Mouse (Mus musculus) bone marrow macrophage, adult 2 months (primary cell): ENCODE results near the gene Rgma. TPM values are rescaled to one million over a fixed set of nuclear protein-coding genes. Genes with fewer than 3 reads are reported as not detected.

Source experiments
- H3K27ac ChIP-seq: 2 replicates; pipeline ENCODE4 v1.5.1; 2012; ENCODE audit warnings: low read depth, low read length; ENCODE audit not compliant: insufficient read depth
- H3K4me1 ChIP-seq: 2 replicates; pipeline ENCODE4 v1.6.1; 2012; ENCODE audit warnings: low read length; ENCODE audit not compliant: control insufficient read depth, insufficient read depth
- H3K4me3 ChIP-seq: 2 replicates; pipeline ENCODE4 v1.5.1; 2012; ENCODE audit warnings: mild to moderate bottlenecking, low read length, moderate library complexity; ENCODE audit not compliant: insufficient read depth
- CTCF ChIP-seq: IDR thresholded peaks from 2 replicates; pipeline ENCODE4 v1.5.1; 2012; ENCODE audit warnings: low read depth, mild to moderate bottlenecking, low read length, moderate library complexity
- POLR2A ChIP-seq: IDR thresholded peaks from 2 replicates; pipeline ENCODE4 v1.6.1; 2012; ENCODE audit warnings: mild to moderate bottlenecking, low read depth, low read length, borderline replicate concordance
- polyA plus RNA-seq: library from polyadenylated mRNA; stranded (reverse); fragments of >200 nt; gene quantifications from 2 replicates; pipeline ENCODE4 v1.2.4, GENCODE M21; 2012; ENCODE audit not compliant: missing spikeins, insufficient read depth, insufficient read length

Gene Rgma
- polyA plus RNA-seq, 1 experiment: not detected

DNA sequence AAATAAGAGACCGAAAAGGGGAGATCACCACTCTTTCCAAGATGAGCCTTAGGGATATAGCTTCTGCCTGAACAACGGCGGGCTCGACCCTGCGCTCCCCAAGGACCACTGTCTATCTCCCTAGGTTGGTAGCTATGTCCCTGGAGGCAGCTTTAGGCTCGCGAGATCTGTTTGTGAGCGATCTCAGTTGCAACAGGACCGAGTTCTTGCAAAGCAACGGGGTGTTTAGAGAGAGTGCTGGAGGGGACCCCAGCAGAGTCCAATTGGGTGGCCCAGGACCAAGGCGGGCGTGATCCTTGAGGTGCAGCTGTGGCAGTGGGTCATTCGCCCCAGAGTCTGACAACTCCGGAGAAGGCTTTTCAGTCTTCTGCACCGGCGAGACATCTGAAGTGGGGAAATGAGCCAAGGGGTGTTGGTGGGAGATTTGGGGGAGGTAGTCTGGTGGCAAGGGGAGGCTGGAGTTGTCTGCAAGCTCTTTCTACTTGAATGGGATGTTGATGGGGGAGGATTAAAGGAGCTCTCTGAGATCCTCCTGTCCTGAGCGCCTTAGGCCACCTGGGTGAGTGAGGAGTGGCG lies 15.2 kb downstream of the Rgma start:
- Histone ChIP-seq H3K4me1 (no peaks in the 10 kb centered on the region), H3K4me3 (no peak overlapping the region), H3K27ac (no peak overlapping the region)
- TF ChIP-seq CTCF (no peak), POLR2A (no peak)

DNA sequence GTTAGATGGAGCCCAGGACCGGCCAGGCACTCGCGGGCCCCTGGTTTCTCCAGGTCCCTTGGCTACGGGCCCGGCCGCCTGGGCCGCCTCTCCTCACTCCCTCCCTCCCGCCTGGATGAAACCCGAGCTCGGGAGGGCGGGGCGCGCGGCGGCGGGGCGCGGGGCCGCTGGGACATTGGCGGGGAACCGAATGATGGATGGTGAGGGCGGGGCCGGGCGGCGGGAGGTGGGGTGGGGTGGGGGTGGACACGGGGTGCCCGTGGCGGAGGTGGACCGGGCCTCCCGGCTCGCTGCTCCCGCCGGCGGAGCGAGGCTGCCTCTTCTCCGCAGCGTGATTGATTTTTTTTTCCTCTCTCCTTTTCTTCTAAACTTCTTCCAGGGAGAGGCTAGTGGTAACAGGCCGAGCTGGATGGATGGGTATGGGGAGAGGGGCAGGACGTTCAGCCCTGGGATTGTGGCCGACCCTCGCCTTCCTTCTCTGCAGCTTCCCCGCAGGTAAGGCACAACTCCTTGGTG lies 15.8 kb downstream of the Rgma start:
- TF ChIP-seq POLR2A: no peak
- no peak for TF ChIP-seq CTCF
- H3K4me3 ChIP-seq: no peak overlapping the region
- no peak overlapping the region for H3K27ac ChIP-seq

DNA sequence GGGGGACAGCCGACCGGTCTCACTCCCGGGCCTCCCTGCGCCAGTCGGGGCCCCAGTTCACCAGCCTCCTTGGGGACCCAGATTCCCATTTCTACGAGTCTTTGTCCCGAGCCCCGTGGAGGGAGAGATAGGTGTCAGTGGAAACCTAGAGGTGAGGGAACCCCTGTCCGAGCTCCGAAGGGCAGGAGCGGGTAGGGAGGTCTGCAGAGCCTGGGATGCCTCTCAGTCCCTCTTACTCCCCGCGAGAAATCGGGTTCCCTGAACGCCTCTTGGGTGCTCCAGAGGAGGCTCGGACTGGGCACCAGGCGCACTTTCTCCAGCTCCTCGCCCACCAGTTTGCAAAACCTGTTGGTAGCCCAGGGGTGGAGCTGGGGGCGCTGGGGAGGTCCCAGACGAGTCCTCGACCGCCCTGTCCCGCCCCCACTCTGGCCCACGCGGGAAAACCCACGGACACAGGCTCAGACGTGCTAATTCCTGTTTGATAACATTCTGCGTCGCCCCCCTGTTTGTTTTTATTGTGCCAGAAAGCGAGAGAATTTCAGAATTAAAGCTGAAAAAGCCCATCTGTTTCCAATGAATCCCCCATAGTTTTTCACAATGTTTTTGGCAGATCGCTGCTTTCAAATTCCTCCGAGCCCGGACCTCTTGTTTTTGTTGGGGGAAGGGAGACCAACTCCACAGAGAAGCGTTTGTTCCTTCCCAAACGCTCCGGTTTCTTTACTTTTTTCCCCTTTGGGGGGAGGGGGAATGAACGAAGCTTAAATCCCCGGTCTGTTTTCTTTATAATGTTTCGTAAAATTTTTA lies 16.4 kb downstream of the Rgma start:
- Histone ChIP-seq H3K4me3 (peak overlapping the region; percentile 6; the same call in 1 of the 2 replicates), H3K4me1 (no peaks in the 10 kb centered on the region), H3K27ac (no peak overlapping the region)
- no peak for TF ChIP-seq POLR2A
- TF ChIP-seq CTCF: no peak

More for the DNA sequence above, 15.8 kb downstream of the Rgma start:
- H3K4me1 ChIP-seq: no peaks in the 10 kb centered on the region

DNA sequence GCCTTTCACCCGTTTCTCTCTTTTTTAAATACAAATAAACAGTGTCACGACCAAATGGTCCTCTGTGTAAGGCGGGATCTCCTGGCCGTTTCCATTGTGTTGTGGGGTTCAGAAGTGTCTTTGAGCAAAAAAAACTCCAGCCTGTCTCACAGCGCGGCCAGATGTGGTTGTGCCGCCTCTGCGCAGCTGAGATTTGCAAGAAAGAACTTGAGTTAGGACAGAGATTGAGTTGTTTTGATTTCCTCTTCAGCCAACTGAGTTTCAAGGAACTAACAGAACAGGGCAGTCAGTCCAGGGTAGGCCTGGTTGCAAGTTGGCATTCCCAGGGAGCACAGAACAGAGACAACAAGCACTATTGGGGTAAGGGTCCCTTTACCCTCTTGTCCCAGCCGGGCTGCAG lies 17.1 kb downstream of the Rgma start:
- Histone ChIP-seq H3K27ac (no peak overlapping the region), H3K4me3 (no peak overlapping the region)
- TF ChIP-seq CTCF (no peak), POLR2A (no peak)

DNA sequence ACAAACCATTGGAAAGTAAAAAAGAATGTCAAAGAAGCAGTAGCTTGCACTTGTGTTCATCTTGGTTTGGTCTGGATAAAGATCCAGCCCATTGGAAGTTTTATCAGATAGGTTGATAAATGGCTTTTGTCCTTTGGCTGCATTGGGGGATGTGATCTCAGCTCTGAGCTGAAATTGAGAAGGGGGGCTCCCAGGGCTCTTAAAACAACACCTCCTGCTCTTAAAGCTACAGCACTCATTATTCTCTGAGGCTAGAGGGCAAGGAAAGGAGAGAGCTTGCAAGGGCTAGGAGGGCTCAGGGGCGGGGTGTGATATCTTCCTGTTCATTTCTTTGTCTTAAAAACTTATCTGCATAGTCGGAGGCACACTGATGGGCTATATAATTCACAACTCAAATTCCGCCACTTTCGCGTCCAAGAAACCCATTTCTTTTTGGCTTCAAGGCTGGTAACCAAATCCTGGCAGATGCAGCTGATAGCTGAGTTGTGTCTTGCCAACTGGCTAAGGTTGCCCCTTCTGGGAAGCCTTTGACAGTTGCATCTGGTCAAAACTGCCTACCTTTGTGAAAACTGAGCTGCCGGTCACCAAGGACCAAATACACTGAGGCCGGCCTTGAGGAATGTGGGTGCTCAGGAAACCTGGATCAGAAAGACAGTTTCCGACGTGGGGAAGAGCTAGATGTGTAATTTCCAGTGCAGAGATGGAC lies 18.2 kb downstream of the Rgma start:
- Histone ChIP-seq H3K4me1 (no peaks in the 10 kb centered on the region), H3K27ac (no peak overlapping the region), H3K4me3 (no peak overlapping the region)
- TF ChIP-seq POLR2A: no peak
- TF ChIP-seq CTCF: no peak

More for the DNA sequence above, 17.1 kb downstream of the Rgma start:
- H3K4me1 ChIP-seq: no peaks in the 10 kb centered on the region

DNA sequence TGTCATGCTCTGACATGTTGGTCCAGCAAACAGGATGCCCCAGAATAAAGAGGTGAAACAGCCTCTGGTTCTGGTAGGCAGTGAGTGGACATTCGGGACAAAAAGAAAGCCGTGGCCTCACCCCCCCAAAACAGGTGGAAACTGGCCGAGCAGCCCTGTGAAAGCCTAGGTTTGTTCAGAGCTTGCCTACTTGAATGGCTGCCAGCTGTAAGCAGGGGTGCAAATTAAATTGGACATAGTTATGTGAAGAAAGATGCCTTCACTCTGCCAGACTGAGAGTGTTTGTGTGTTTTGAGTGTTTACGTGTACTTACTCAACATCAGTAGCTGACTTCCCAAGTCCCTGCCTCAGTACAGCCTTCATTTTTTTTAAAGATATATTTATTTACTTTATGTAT lies 18.7 kb downstream of the Rgma start:
- no peak overlapping the region for H3K27ac ChIP-seq
- TF ChIP-seq POLR2A: no peak
- H3K4me1 ChIP-seq: no peaks in the 10 kb centered on the region
- H3K4me3 ChIP-seq: no peak overlapping the region

DNA sequence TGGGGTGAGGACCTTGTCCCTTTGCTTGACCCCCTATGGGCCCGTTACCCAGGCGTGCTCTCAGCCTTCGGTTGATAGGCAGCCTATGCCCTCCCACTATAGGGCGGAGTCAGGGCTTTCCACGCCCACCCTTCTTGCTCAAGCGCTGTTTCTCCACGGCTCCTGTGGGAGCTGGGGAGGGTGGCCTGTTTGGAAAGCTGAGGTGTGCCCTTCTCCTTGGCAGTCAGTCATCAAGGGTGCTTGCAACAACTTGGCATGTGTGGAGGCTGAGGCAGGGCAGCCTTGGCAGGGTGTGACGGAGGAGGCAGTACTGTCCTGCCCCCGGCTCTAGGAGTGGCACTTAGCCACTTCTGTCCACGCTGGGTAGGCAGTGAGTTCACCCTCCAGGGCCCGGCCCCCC lies 23.0 kb downstream of the Rgma start:
- TF ChIP-seq CTCF (no peak), POLR2A (no peak)
- Histone ChIP-seq H3K4me1 (no peaks in the 10 kb centered on the region), H3K4me3 (no peak overlapping the region), H3K27ac (no peak overlapping the region)

DNA sequence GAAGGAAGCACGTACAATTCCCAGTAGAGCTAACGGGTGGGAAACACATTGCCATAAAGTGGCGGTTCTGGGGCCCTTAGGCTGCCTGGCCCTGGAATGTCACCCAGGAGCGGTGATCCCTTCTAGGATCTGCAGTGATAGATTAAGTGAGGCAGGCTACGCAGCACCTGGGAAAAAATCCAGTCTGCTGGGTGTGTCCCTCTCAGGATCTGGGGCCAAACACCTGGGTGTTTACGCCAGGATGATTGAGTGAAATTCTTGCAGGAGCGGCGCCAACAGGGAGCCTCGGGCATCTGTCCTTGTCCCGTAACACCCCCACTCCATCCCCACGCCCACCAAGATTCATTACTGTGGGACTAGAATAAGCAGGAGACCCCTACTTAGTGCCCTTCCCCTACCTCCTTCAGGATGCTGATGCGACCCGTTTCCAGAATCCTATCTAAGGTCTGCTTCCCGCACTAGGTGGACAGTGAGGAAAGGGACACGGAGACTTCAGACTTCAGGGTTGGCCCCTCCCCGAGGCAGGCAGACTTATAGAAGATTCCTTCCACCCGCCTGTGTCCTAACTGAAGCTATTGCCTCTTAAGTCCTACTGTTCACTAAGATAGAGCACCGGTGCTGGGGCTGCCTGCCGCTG lies 23.6 kb downstream of the Rgma start:
- no peak overlapping the region for H3K4me3 ChIP-seq
- H3K27ac ChIP-seq: no peak overlapping the region
- no peaks in the 10 kb centered on the region for H3K4me1 ChIP-seq
- TF ChIP-seq CTCF: no peak
- no peak for TF ChIP-seq POLR2A

DNA sequence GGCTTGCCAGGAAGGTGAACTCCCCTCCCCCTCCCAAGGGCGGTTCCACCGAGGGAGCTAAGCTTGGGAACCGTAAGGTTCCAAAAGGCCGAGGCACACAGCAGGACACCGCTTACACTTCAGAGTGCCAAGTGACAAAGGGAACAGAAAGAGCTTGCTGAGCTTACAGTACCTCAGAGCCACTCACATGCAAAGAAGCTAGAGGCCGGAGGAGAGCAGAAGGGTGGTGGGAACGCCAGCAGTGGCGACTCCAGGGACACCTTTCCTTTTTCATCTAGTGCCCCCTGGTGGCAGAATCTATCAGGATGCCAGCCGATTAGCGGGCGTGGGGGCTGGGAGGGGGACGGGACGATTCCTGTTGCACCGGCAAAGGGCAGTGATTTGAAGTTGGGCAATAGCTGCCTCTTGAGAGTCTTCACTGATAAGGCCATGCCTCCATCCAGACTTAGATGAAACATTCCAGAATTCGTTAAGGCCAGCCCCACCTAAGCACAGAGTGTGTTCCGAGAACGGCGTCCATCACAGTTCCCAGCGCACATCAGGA lies 24.3 kb downstream of the Rgma start:
- H3K4me3 ChIP-seq: 0 out of 2 replicates have a peak overlapping the region, but pooled peaks have one; percentile 16
- peak; percentile 75 for TF ChIP-seq CTCF
- TF ChIP-seq POLR2A: no peak

More for the DNA sequence above, 24.3 kb downstream of the Rgma start:
- H3K4me1 ChIP-seq: no peaks in the 10 kb centered on the region
- H3K27ac ChIP-seq: no peak overlapping the region
